Mouse (Mus musculus) ovary, postnatal 36 days (tissue): Measurements from ENCODE around the gene D17Wsu92e.
"Not testable (repeated sequence)": the region's sequence is repeated elsewhere in the genome, so short reads cannot be mapped to it uniquely, and the experiment has no call there.

ENCODE experiments used
- DNase-seq: peaks from one replicate; pipeline ENCODE4 v3.0.0; 2022; ENCODE audit warnings: low spot score, mixed read lengths

The D17Wsu92e gene

GRCm38 (mm10) chr17:27820568-27821406 lies at the start of gene D17Wsu92e:
TSS of gene D17Wsu92e (minus strand) at chr17:27820648.
- DNase-seq = peak; percentile 98

DNA sequence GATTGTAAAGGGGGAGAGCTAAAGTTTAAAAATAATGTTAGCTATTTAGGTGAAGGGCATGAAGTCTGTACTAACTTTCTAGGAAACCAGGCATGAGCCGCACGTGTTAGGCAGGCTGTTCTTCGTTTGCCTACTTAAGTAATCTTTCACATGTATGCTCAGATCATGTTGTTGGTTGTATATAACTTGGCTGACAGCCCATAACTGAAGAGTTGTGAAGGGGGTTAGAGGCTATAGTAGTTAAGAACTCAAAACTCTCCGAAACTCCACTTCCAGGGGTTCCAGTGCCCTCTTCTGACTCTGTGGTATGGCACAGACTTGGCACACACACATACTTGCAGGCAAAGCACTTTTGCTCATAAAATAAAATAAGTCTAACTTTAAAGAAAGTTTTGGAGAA lies 46.3 kb upstream of the D17Wsu92e start:
- DNase-seq = no peak

GRCm38 (mm10) chr17:27865461-27865860 lies 45.0 kb upstream of the D17Wsu92e start:
- no peak for DNase-seq

DNA sequence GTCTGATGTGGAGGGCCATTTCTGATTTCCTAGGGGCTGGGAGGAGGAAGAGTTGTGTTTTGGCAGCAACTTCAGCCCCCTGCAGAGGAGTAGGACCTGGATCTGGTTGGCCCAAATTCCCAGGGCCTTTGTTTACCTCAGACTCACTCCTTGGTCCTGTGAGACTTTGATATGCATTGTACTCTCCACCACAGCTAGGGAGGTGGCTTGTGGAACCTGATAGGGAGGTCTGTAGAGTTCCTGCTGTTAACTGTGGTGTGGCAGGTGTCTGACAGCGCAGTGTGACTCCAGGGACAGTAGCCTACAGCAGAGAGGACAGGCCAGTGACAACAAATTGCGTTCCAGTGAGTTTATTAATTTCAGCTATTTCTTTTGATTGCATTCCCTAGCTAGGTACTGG lies 38.7 kb upstream of the D17Wsu92e start:
- DNase-seq = no peak

GRCm38 (mm10) chr17:27857649-27858475 lies 37.4 kb upstream of the D17Wsu92e start:
- no peak for DNase-seq

DNA sequence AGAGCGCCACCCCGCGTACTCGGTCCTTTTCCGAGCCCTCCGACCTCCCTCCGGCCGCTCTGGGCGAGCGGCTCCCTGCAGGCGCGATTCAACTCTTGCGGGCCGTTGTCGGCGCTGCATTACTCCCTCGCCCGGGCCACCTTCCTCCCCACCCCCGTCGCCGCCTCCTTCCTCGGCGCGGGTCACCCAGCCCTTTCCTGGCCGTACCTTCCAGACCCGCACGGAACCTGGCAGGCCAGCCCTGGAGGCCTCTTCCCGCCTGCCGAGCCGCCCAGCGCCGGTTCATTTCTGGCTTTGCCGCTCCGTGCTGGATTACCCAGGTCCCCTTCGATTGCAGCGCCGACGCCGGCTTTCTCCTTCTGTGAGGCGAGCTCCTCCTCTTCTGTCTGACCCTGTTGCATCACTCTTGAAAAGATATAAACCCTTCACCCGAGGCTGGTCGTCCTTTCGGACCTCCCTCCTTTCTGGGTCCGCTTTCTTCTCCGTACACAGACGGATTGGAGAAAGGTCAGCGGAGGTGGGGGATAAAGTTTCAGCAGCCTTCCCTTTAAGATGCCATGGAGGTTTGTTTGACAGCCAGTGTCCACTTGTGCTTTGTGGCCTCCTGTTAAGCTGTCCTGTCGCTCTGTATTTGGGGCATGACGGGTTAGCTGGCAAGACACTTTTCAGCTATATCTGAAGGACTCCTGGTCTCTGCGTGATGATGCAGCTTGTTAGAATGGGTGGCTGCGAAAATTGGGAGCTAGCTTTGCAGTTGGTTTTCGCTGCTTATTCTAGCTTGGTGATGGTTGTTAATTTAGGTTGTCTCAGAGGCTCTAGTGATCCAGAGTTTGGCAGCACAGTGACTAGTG lies 36.6 kb upstream of the D17Wsu92e start:
- DNase-seq = peak; percentile 63

GRCm38 (mm10) chr17:27856265-27856797 lies 35.9 kb upstream of the D17Wsu92e start, which contains the start of gene Uhrf1bp1:
TSS of gene Uhrf1bp1 (plus strand) at chr17:27856441.
- peak; percentile 84 for DNase-seq

DNA sequence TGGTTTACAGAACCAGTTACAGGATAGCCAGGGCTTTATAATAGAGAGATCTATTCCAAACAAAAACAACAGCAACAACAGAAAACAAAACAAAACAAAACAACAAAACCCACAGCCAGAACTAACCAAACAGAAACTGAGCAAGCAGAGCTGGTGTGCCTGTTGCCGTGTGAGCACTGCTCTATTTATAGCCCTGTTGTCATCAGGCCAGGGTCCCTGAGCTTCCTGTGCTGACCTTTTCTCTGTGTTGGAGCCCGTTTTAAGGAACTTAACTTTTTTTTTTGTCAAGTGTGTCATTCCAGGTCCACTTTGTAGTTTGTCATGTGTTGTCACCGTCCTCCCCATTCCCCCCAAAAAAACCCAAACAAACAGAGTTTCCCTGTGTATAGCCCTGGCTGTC lies 30.6 kb upstream of the D17Wsu92e start:
- no peak for DNase-seq

- no peak for DNase-seq
Measured at GRCm38 (mm10) chr17:27848351-27848750, 27.9 kb upstream of the D17Wsu92e start.

GRCm38 (mm10) chr17:27839469-27840252 lies 19.2 kb upstream of the D17Wsu92e start:
- DNase-seq = peak; percentile 93

DNA sequence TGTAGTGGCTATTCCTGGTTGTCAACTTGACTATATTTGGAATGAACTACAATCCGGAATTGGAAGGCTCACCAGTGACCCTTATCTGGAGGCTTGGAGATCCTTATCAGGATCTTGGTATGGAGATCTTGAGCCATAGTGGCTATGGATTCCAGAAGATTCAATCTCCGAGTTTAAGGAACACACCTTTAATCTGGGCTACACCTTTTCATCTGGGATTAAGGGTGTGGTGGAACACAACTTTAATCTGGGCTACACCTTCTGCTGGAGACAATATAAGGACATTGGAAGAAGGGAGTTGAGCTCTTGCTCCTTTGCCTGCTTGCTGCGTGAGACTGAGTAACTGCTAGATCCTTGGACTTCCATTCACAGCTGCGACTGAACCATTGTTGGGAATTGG lies 17.4 kb upstream of the D17Wsu92e start, which contains the start of gene Snrpc:
Gene Snrpc (plus strand): TSS at position 301 of the 400 bp plus-strand sequence.
- not testable (repeated sequence) for DNase-seq

- no peak for DNase-seq
Measured at GRCm38 (mm10) chr17:27830411-27830810, 10.0 kb upstream of the D17Wsu92e start.

DNA sequence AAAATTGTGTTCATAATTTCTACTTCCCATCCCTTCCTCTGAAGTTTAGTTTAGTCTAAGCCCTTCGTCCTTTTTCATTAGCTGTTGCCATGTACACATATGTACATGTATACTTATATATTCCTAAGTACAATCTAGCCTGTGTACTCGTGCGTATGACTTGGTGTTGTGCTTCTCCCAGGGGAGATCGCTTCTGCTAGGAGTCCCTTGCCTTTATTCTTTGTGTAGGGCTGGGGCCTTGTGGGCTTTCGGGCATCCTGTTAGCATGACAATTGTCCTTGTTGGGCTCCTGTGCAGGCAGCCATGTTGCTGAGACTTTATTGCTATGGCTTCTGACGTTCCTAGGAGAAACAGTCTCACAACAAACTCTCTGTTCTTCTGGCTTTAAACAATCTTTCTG lies 7.1 kb upstream of the D17Wsu92e start:
- DNase-seq = no peak

- DNase-seq = peak; percentile 55
Measured at GRCm38 (mm10) chr17:27826908-27827383, 6.5 kb upstream of the D17Wsu92e start.

GRCm38 (mm10) chr17:27825984-27826905 lies 5.8 kb upstream of the D17Wsu92e start:
- DNase-seq = peak; percentile 75

DNA sequence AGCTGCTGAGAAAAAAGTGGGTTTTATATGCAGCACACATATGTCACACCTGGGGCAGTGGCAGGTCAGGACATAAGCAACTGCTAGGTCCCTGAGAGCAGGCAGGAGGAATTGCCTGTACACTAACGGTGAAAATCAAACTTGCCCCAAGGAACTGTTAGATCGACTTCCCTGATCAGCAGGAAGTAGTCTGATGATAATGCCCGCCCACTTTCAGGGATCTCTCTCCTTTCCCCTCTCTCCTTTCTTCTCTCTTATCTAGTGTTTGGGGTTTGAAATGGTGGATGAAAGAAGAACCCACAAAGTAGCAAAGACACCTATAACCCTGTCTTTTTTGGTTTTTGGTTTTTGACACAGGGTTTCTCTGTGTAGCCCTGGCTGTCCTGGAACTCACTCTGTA lies 5.1 kb upstream of the D17Wsu92e start:
- DNase-seq = no peak

DNA sequence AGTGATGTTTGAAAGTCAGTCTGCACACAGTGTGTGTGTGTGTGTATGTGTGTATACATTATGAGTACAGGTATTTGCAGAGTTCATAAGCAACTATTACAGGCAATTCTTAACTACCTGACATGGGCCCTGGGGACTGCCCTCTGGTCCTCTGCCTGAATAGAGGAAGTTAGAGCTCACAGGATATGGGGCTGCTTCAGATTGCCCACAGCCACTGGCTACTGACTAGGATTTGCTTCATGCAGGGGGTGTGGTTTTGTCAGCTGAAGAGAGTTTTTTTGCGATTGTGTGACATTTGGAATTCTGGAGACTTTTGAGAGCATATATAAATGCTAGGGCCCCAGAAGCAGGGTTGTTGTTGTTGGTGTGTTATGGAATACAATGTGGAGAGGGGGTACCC lies 4.5 kb upstream of the D17Wsu92e start:
- DNase-seq = no peak

DNA sequence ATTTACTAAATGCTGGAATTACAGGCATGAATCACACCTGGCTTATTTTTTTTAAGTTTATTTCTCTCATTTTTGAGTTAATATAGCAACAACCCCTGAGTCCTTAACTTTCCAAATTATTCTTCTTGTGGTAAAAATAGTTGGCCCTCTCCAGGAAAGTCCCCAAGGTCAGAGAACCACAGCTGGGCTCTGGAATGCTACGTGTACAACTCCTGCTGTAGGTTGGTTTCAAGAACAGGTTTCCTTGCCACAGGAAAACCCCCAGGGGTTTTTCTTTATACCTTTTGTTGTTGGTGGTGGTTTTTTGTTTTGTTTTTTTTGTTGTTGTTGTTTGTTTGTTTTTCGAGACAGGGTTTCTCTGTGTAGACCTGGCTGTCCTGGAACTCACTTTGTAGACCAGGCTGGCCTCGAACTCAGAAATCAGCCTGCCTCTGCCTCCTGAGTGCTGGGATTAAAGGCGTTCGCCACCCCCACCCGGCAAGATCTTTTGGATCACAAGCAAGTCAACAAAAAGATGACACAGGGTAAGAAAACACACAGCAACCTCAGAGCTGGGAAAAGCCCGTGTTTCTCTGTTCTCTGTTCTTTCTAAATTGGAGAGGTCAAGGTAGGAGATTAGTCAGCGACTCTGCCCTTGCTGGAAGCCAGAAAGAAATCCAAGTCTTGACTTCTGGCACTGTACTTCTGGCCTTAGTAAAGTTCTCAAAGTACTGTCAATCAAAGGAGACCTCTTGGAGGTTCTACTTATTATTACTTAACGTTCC lies 2.9 kb upstream of the D17Wsu92e start:
- DNase-seq = no peak
